Mouse (Mus musculus) embryonic facial prominence, embryonic 14.5 days (tissue): ENCODE data around the gene Atp2b2. TPM values are rescaled to one million over a fixed set of nuclear protein-coding genes. Genes with fewer than 3 reads are reported as not detected.

ENCODE experiments used
- ATAC-seq: fragments of 200-750 bp; cut with Nextera tagmentation; 2 replicates; pipeline ENCODE4 v1.8.0; 2017; ENCODE audit warnings: low read depth, moderate number of reproducible peaks, moderate TSS enrichment
- DNase-seq: peaks from one replicate; pipeline ENCODE4 v3.0.0-alpha.2; 2015; ENCODE audit warnings: low spot score
- H3K27ac ChIP-seq: fragments of 300-500 bp; sonication (generic); replicated peaks from 2 replicates; pipeline ENCODE4 v1.5.1; 2014; ENCODE audit warnings: low read depth, mild to moderate bottlenecking, low read length, moderate library complexity
- H3K27me3 ChIP-seq: fragments of 300-500 bp; sonication (generic); replicated peaks from 2 replicates; pipeline ENCODE4 v1.6.1; 2014; ENCODE audit warnings: low read length; ENCODE audit not compliant: control insufficient read depth, insufficient read depth
- H3K36me3 ChIP-seq: fragments of 300-500 bp; sonication (generic); 2 replicates; pipeline ENCODE4 v1.6.1; 2014; ENCODE audit warnings: low read length, mixed read lengths; ENCODE audit not compliant: control insufficient read depth, insufficient read depth
- H3K4me1 ChIP-seq: fragments of 300-500 bp; sonication (generic); 2 replicates; pipeline ENCODE4 v1.6.1; 2014; ENCODE audit warnings: antibody characterized with exemption, low read length; ENCODE audit not compliant: control insufficient read depth, insufficient read depth
- H3K4me2 ChIP-seq: fragments of 300-500 bp; sonication (generic); 2 replicates; pipeline ENCODE4 v1.6.1; 2014; ENCODE audit warnings: low read depth, mild to moderate bottlenecking, low read length, moderate library complexity, mixed read lengths
- H3K4me3 ChIP-seq: fragments of 300-500 bp; sonication (generic); 2 replicates; pipeline ENCODE4 v1.5.1; 2014; ENCODE audit warnings: low read depth, mild to moderate bottlenecking, low read length
- H3K9ac ChIP-seq: fragments of 300-500 bp; sonication (generic); 2 replicates; pipeline ENCODE4 v1.6.1; 2014; ENCODE audit warnings: low read depth, mild to moderate bottlenecking, low read length, moderate library complexity, mixed read lengths
- H3K9me3 ChIP-seq: fragments of 300-500 bp; sonication (generic); 2 replicates; pipeline ENCODE4 v1.6.1; 2016; ENCODE audit warnings: low read length; ENCODE audit not compliant: control insufficient read depth
- WGBS: fragments of 180-500 bp; shearing (Covaris S2); extraction: QIAGEN DNeasy Blood & Tissue Kit; methylation state at CpG from one replicate; pipeline ENCODE4 v1.1.7; 2014; 5-methylcytosine and 5-hydroxymethylcytosine counted together
- polyA plus RNA-seq: library from polyadenylated mRNA; unstranded; fragments of >200 nt; fragmentation: Nextera tagmentation; extraction: Ambion mirVana; gene quantifications from 2 replicates; pipeline ENCODE4 v1.2.1, GENCODE M21; 2014

Atp2b2 gene
- polyA plus RNA-seq, 1 experiment from 2014 or later = 1.4 TPM

DNA sequence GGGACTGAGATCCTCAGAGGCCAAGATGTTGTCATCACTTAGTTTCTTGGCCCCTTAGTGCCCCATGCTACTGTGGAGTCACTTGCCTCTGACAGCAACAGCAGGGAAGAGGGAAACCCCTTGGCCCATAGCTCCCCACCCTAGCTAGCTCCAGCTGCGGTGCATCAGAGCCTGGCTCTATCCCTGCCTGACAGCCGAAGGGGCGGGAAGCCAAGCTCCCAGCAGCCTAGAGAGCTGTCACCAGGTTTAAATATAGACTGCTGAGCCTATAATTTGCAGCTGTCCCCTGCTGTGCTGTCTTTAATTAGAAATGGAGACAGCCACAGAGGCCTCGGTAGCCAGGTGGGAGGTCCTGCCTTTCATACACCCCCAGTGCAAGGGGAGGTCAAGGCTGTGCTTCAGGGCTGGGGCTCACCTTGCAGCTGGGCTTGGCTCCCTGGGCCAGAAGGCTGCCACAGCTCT is 247.1 kb downstream of the Atp2b2 start:
- Histone ChIP-seq H3K4me3 (no peak overlapping the region), H3K9ac (no peak overlapping the region), H3K4me2 (no peak overlapping the region), H3K27me3 (no peaks in the 10 kb centered on the region), H3K27ac (no peak overlapping the region), H3K9me3 (no peaks in the 10 kb centered on the region), H3K4me1 (0 out of 2 replicates have a peak, but pooled peaks cover 4% of the 10 kb centered on the region), H3K36me3 (no peaks in the 10 kb centered on the region)
- peak; percentile 91 for DNase-seq
- peak; percentile 96 for ATAC-seq
- WGBS = 3% methylated on average over 4 of the region's 4 CpGs

DNA sequence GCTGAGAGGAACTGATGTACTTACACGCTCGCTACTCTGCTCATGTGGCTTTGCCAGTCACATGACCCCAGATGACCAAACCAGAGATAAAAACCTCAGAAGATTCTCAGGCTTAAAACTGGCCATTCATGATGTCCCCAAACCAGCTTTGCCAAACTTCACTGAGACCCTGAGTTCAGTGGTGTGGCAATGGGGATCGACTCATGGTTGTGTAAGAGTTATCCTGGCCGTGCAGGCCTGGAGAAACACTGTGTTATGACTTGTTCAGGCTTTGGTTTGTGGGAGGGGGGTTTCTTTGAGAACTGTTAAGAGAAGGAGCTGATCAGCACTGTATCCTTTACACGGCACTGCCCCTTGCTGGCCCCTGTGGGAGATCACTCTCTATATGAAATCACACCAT is 250.0 kb downstream of the Atp2b2 start:
- Histone ChIP-seq H3K4me3 (no peak overlapping the region), H3K36me3 (no peaks in the 10 kb centered on the region), H3K9me3 (no peaks in the 10 kb centered on the region), H3K4me2 (no peak overlapping the region), H3K27ac (no peak overlapping the region), H3K27me3 (no peaks in the 10 kb centered on the region), H3K9ac (no peak overlapping the region), H3K4me1 (peaks cover 6% of the 10 kb centered on the region; the same call in 1 of the 2 replicates)
- DNase-seq = no peak
- no peak for ATAC-seq
- WGBS = 77% methylated on average over 5 of the region's 5 CpGs

DNA sequence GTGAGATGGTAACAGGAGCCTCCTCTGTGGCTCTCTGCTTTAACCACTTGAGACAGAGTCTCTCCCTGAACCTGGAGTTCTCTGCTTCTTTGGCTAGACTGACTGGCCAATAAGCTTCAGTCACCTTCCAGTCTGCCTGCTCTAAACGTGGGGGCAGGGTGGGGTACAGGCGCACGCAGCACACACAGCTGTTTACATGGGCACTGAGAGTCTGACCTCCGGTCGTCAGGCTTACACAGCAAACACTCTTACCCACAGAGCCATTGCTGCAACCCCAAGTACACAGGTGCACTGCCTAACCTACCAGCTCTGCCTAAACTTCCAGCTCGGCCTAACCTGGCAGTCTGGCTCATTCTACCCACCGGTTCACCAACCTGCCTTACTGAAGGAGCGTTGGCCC is 251.4 kb downstream of the Atp2b2 start:
- DNase-seq (no peak), ATAC-seq (no peak)
- Histone ChIP-seq H3K4me3 (no peak overlapping the region), H3K9me3 (no peaks in the 10 kb centered on the region), H3K4me1 (peaks cover 7% of the 10 kb centered on the region; the same call in 1 of the 2 replicates), H3K27ac (no peak overlapping the region), H3K4me2 (no peak overlapping the region), H3K27me3 (no peaks in the 10 kb centered on the region), H3K36me3 (no peaks in the 10 kb centered on the region), H3K9ac (no peak overlapping the region)
- 72% methylated on average over 8 of the region's 8 CpGs for WGBS

DNA sequence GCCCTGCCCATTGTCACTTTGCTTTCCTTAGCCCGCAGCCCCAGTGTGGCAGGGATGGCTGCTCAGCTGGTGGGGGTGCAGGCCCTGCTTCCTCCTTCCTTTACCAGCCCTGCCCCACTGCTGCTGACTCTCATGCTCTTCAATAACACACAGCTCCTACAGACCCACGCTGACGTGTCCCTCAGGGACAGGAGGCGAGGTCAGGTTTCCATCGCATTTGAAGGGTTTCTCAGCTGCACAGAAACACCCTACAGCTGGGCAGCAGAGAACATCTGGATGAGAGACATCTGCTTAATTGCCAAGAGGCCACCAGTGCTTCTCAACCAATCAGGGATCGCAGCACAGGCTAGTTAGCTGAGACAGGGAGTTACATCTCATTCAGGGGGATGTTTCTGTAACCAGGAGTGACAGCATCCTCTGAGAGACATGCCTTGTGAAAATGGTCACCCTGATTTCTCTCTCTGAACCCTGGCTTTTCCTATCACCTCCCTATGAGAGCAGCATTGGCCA is 254.9 kb downstream of the Atp2b2 start:
- Histone ChIP-seq H3K27ac (no peak overlapping the region), H3K4me2 (no peak overlapping the region), H3K9me3 (no peaks in the 10 kb centered on the region), H3K4me1 (peaks cover 4% of the 10 kb centered on the region; the same call in 1 of the 2 replicates), H3K9ac (no peak overlapping the region), H3K27me3 (no peaks in the 10 kb centered on the region), H3K36me3 (no peaks in the 10 kb centered on the region), H3K4me3 (no peak overlapping the region)
- DNase-seq (peak; percentile 43), ATAC-seq (no peak; the same call in 1 of the 2 replicates)
- 11% methylated on average over 6 of the region's 6 CpGs for WGBS

DNA sequence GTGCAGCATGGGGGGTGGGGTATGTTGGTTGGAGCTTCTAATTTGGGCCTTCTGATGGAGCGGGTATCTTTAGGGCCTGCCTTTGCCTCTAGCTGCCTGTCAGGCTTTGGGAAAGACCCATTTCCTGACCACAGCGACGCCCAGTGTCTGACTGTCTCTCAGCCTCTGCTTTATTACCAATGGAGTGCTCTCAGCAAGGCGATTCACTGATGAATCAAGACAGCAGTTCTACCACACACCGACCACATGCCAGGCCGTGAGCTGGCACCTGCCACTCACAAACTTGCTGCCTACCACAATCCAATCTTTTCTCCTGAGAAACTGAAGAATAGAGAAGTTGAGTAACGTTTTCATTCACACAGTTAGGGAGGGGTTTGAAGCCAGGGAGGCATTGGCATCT is 256.8 kb downstream of the Atp2b2 start:
- ATAC-seq (no peak), DNase-seq (no peak)
- Histone ChIP-seq H3K9me3 (no peaks in the 10 kb centered on the region), H3K27me3 (no peaks in the 10 kb centered on the region), H3K9ac (no peak overlapping the region), H3K27ac (no peak overlapping the region), H3K36me3 (no peaks in the 10 kb centered on the region), H3K4me3 (no peak overlapping the region), H3K4me2 (no peak overlapping the region), H3K4me1 (peaks cover 4% of the 10 kb centered on the region; the same call in 1 of the 2 replicates)
- WGBS = 75% methylated on average over 7 of the region's 7 CpGs

DNA sequence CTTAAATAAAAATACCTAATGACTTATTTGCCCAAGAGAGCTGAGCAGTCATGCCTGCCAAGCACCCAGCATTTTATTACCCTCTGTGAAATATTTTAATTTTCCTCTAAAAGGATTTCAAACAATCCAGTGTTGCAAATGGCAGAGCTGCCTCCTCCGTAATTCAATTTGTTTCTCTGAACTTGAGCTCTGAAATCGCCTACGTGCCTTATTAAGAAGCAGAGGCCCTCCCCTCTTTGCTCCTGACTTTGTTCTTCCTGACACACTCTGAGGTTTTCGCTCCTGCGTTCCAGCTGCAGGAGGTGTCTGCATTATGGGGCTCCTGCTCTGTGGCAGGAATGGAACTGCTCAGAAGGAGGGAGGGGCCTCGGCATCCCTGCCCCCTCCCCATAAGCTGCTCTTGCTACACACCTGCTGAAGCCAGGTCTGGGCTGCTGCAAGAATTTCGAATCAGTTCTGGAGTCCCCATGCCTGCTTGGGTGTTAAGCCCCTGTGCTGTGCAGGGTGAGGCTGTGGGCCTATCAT is 264.1 kb downstream of the Atp2b2 start:
- H3K9me3 ChIP-seq = no peaks in the 10 kb centered on the region
- no peaks in the 10 kb centered on the region for H3K36me3 ChIP-seq
- no peak overlapping the region for H3K4me2 ChIP-seq
- DNase-seq (no peak), ATAC-seq (no peak)
- no peak overlapping the region for H3K9ac ChIP-seq
- WGBS = 46% methylated on average over 7 of the region's 7 CpGs
- H3K4me1 ChIP-seq = no peaks in the 10 kb centered on the region
- H3K4me3 ChIP-seq = no peak overlapping the region
- no peaks in the 10 kb centered on the region for H3K27me3 ChIP-seq
- H3K27ac ChIP-seq = no peak overlapping the region

DNA sequence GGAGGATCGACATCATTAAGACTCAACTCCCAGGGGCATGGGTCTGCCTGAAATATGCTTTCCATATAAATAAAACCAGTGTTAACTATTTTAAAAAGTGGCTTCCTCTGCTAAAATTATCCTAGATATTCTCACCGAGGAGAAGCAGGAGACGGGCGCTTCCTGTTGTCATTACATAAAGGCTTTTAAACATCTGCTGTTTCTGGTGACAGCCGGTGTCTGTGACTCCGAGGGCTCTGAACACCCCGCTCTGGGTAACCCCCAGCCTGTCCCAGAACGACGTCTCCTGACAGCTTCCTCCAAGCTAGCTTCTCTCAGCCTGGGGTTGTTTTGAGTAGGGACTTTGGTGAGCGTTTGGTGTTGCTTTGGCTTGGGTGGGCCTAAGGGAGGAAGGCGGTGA is 273.6 kb downstream of the Atp2b2 start:
- H3K9ac ChIP-seq = no peak overlapping the region
- no peak for ATAC-seq
- WGBS = 63% methylated on average over 11 of the region's 11 CpGs

DNA sequence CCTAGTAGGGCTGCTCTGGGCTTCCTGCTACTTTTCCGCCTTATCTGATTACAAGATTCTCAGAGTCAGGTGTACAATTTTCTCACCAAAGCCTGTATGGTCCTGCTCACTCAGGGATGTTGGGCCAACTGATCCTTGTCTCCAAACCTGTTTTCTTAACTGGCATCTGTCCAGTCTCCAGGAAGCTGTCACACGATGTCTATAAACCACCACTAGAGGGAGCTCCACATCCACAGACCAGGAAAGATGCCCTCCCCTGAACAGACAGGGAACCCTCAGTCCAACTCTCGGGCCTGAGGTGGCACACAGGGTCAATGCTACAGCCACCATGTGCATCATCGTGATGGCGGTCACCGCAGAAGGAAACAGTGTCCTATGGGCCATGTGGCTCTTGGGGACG is 280.8 kb downstream of the Atp2b2 start:
- Histone ChIP-seq H3K4me2 (no peak overlapping the region), H3K27me3 (no peaks in the 10 kb centered on the region), H3K9me3 (no peaks in the 10 kb centered on the region), H3K4me3 (no peak overlapping the region), H3K4me1 (no peaks in the 10 kb centered on the region), H3K9ac (no peak overlapping the region), H3K36me3 (no peaks in the 10 kb centered on the region), H3K27ac (no peak overlapping the region)
- ATAC-seq (peak; percentile 57), DNase-seq (peak; percentile 79)
- 35% methylated on average over 7 of the region's 7 CpGs for WGBS

More for the DNA sequence above, 273.6 kb downstream of the Atp2b2 start:
- Histone ChIP-seq H3K27me3 (no peaks in the 10 kb centered on the region), H3K4me3 (no peak overlapping the region), H3K9me3 (no peaks in the 10 kb centered on the region), H3K4me1 (no peaks in the 10 kb centered on the region), H3K36me3 (no peaks in the 10 kb centered on the region), H3K4me2 (no peak overlapping the region), H3K27ac (no peak overlapping the region)
- peak; percentile 5 for DNase-seq

DNA sequence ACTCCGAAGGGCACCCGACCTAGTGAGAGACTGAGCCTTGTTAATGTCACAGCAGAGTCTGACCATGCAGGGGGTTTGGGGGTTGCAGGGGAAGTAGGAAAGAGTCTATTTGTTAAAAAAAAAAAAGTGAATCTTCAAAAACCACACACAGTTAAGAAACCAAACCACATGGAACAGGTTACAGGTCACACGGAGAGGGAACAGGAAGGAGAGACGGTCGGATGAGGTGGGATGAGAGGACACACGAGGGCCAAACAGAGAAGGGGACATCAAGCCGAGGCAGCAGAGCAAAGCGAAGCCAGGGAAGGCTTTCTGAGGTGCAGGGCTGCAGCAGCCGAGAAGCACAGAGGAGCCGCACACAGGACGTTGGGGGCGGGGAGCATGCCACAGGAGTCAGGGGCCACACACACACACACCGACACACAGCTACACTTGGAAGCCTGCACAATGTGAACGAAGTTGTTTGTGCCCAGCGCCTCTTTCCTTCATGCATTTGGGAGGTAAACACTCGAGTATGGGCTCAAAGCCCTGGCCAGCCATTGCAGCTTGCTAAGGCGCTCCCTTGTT is 293.2 kb downstream of the Atp2b2 start:
- no peaks in the 10 kb centered on the region for H3K9me3 ChIP-seq
- ATAC-seq = no peak
- no peak overlapping the region for H3K4me3 ChIP-seq
- 59% methylated on average over 17 of the region's 17 CpGs for WGBS
- H3K27me3 ChIP-seq = peaks cover 11% of the 10 kb centered on the region
- H3K36me3 ChIP-seq = no peaks in the 10 kb centered on the region
- H3K4me1 ChIP-seq = no peaks in the 10 kb centered on the region
- H3K27ac ChIP-seq = no peak overlapping the region
- no peak overlapping the region for H3K9ac ChIP-seq
- no peak overlapping the region for H3K4me2 ChIP-seq
- DNase-seq = no peak
